Mouse (Mus musculus) spleen, embryonic (tissue): ENCODE results near the gene Swsap1.

Experiments used
- CTCF ChIA-PET: fragments of 350-600 bp; sonication (Branson Sonifier 250); formaldehyde crosslinking; loops from one replicate; lab custom pipeline; 2022; lab: Charles Lee

The Swsap1 gene

DNA sequence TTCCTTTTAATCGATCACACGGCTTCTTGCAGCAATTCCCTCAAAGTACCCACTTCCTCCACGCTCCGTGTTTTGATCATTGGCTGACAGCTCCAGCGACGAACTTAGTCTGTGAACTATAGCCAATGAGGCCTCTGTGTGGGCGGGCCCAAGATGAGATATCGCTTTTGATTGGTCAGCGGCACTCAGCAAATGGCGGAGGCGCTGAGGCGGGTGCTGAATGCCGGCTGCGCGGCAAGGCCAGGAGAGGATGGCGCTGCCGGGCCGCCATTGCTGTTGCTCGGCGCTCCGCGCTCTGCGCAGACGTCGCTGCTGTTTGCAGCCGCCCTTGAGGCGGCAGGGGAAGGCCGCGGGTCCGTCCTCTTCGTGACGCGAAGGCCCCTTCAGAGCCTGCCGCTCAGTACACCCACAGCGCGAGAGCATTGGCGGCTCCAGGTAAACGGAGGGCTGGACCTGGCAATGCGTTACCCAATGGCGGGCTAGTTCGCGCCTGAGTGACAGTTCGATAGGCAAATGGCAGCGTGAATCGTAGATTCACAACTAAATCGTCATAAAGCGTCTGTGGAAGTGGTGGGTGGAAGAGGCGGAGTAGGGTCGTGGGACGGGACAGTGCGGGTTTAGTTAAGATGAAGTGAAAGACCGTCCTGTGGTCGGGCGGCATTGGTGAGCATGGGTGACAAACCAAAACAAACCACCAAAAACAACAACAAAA is at the start of gene Swsap1:
Gene Swsap1, plus strand, starts transcription at position 186 of the 712 bp plus-strand sequence.
- CTCF ChIA-PET, result interaction anchor here (0.5 kb wide), 1 partner anchor 196 kb away, joined by 3 read pairs; no protein-coding TSS in a partner anchor

DNA sequence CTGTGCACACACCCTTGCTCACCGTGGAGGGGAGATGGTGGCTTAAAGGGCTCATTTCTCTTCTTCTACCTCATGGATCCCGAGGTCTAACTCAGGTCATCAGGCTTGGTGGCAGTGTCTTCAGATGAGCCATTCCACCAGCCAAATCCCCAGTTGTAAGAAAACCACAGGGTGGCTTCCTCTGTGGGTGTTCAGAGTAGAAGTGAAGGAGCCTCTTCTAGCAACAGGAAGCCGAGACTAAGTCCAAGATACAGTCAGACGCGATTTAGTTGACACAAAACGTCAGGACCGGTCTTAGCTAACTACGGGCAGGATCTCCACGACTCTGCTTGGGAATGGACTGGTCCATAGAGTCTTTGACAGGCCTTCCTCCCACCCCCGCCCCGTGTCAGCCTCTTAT is 47.3 kb upstream of the Swsap1 start:
- CTCF ChIA-PET, result interaction anchor here (0.8 kb wide), 1 partner anchor 174 kb away, joined by 7 read pairs; no protein-coding TSS in a partner anchor

DNA sequence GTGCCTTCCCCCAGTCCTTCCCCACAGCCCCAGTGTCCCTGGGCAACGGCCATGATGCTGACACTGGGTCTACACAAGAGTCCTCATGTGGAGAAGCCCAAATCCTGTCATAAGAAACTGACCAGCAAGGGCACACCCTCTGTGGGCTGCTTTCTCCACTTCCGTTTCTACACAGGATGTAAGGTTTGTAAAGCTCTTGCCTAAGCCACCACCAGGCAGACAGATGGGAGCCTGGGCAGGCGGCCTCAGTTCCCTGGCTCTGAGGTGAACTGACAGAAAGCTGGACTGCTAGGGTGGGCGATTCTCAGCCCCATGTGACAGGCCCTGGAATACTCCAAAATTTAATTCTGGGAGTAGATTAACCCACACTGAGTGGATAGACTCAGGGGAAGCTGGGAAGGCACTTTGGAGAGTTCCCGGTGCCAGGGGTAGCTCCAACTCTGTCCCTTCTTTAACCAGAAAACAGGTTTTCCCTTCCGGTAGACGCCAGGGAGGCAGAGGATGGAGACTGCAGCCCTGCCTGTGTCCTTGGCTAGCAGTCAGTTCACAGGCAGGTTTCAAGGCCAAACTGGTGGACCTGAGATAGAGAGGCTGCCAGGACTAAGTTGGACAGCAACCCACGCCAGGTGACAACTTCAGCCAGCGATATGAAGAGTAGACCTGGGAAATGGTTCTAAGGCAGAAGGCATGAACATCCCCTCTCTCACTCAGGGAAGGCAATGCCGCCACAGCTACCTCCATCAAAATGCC is 45.9 kb upstream of the Swsap1 start:
- CTCF ChIA-PET, result no interaction called here

DNA sequence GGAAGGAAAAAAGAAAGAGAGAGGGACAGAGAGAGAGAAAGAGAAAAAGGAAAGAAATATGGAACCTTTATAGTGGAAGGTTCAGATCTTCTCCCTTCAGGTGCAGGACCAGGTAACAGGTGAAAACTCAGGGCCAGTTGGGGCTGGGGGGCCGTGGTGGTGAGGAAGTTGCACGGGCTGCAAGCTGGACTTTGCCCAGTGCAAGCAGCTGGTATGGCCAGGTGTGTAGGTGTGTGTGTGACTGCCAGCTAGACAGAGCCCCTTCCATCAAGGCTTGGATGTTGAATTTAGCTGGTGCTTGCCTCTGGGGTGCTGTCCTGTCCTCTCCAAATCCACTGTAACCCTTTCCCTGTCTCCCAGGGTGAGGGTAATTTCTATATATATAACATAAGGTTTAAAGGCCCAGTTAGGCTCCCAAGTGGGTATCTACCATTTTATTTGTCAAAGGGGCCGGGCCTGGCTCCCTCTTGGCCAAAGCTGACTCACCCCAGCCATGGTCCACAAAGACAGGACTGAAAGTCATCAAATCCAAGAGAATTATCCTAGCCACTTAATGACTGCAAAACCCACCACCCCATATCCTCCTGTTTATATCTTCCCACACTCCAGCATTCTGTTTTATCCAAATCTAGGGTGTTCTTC is 38.6 kb upstream of the Swsap1 start:
- CTCF ChIA-PET, result no interaction called here

DNA sequence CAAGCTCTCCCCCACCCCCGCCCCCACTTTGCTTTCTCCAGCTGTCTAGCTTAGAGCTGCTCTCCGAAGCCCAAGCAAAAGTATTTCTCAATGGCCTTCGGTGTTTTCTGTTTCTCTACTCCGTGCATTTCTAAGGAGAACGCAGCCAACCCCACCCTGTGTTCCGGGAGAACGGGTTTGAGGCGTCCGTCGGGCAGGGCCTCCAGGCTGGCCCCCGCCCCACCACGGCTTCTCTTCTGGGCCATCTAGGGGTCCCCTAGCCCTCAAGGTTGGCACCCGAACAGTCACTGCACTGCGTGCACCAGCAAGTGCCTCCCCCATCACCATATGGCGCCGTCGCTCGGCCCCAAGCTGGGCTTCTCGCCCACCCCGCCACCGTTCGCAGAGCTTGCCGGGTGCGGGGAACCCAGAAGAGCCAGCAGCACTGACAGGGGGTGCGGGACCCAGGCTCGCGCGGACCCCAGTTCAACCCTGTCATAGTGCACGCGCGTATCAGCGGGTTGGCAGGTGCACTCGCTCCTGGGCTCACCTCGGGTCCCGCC is 38.0 kb upstream of the Swsap1 start:
- CTCF ChIA-PET, result no interaction called here

DNA sequence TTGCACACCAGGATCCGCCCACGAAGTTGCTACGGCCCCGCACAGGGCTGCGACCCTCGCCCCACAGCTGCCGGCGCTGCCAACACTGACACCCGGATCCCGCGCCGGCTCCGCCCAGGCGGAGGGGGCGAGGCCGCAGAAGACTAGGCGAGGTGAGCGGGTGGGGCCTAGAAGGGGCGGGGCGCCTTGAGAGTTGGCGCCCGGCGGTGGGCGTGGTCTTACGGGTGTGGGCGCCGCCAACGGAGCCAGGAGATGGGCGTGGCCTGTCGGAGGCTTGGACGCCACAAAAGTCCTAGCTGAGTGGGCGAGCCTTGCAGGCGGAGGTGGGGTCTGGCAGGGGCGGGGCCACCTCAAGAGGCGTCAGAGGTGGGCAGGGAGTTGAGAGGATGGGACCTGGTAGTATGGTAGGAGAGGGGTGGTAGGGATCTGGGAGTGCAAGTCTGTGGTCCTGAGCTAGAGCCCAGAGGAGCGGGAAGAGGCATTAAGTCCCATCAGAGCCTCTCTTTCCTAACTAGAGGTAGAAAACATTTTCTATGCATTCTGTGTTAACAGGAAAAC is 37.4 kb upstream of the Swsap1 start, which contains the start of gene Rab3d:
Gene Rab3d, minus strand, starts transcription at position 158 of the 558 bp plus-strand sequence.
- CTCF ChIA-PET, result no interaction called here

DNA sequence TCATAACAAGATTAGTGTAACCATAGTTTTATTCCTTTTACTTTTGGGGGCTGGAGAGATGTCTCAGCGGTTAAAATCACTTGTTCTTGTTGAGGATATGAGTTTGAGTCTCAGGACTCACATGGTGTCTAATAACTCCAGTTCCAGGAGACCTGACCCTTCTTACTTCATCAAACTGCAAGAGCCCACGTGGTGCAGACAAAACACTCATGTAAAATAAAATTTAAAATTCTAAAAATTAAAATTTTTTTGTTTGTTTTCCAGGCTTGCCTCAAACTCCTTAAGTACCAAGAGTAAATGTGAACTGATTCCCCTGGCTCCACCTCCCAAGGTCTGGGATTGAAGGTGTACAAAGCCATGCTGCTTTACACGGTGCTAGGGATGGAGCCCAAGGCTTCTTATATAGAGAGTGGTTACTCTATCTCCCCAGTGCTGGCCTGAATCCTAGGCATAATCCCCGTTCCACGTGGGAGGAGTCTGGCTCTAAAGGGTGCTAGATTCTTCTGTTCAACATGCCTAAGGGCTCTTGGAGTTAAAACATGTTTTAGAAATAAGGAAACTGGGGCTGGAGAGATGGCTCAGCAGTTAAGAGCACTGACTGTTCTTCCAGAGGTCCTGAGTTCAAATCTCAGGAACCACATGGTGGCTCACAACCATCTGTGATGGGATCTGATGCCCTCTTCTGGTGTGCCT is 36.7 kb upstream of the Swsap1 start:
- CTCF ChIA-PET, result no interaction called here

DNA sequence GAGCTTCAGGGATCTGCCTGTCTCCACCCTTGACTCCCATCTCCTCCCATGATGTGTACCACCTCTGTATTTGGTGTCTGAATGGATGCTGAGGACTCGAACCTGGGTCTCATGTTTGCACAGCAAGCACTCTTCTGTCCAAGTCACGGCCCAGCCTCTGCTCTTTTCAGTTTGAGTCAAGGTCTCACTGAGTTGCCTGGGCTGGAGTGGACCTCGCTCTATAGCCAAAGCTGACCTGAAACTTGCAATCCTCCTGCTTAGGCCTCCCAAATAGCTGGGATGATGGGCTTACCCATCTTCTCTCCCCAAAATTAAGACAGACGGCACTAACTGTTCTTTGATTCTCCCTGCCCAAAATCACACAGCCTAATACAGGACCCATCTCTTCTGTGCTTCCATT is 32.5 kb upstream of the Swsap1 start:
- CTCF ChIA-PET, result no interaction called here

DNA sequence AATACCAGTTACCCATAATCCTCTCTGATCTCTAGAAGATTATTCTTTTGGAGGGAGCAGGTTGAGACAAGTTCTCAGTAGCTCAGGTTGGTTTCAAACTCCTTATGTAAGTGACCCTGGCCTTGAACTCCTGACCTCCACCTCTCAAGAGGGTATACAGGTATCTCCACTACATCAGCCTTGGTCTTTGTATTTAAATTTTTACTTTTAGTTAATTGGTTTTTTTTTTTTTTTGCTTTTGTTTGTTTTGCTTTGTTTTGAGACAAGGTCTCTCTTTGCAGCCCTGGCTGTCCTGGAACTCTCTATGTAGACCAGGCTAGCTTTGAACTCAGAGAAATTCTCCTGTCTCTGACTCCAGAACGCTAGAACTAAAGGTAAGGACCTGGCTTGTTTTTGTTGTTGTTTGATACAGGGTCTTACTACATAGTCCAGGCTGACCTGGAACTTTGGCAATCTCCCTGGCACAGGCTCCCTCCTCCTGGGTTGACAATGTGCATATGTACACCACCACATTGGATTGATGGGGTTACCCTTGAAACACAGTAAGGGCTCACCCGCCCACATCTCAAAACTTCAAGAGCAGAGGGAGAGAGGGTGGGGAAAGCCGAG is 32.0 kb upstream of the Swsap1 start:
- CTCF ChIA-PET, result no interaction called here

DNA sequence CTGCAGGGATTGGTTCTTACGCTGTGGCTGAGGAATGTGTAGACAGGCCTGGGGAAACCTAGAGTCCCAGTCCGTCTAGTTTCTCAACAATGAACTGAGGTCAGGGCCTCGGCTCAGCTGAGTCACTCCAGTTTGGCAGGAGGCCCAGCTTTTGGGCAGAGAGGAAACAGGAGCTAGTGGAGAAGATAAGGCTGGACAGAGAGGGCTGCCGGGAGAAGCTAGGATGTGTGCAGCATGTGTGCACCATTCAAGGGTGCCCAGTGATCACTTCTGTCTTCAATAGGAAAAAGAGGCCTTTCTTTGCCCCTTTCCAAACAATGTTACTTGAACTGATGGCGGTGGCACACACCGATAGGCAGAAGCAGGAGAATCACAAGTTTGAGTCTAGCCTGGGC is 31.5 kb upstream of the Swsap1 start:
- CTCF ChIA-PET, result no interaction called here

DNA sequence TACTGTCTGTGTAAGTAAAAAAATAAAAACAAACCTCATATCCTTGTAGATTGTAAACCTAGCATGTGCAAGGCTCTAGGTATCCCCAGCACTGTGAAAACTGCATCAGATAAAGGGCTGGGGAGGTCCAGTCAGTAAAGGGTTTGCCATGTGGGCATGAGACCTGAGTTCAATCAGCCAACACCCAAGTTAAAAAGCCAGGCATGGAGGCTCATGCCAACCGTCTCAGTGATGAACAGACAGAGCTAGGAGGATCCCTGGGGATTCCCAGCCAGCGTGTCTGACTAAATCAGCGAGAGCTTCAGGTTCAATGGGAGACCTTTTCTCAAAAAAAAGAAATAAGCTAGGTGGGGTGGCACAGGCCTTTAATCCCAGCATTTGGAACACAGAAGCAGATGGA is 30.5 kb upstream of the Swsap1 start:
- CTCF ChIA-PET, result no interaction called here

DNA sequence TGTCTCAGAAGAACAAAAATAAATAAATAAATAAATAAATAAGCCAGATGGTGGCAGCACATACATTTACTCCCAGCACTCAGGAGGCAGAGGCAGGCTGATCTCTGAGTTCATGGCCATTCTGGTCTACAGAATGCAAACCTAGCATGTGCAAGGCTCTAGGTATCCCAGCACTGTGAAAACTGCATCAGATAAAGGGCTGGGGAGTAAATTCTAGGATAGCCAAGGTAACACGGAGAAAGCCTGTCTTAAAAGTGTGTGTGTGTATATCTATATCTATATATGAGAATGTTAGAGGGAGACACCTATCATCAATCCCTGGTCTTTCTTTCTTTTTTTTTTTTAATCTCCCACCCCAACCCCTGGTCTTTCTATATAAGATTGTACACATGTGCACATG is 30.0 kb upstream of the Swsap1 start:
- CTCF ChIA-PET, result no interaction called here

DNA sequence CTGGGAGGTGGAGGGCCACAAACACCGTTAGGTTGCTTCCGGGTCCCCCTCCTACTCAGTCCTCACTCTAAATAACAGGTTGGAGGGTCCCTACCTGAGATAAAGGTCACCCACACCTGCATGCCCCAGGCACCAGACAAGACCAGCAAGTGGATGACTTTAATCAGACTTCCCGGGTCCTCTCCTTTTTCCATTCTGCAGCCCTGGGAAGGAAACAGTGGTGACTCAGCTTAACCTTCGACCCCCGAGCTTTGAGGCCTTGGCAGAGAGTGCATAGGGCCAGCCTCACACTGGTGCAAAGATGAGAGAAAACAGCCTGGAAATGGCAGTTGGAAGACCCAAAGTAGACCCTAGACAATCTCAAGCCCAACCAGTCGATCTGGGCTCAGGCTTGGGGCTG is 29.4 kb upstream of the Swsap1 start:
- CTCF ChIA-PET, result no interaction called here

DNA sequence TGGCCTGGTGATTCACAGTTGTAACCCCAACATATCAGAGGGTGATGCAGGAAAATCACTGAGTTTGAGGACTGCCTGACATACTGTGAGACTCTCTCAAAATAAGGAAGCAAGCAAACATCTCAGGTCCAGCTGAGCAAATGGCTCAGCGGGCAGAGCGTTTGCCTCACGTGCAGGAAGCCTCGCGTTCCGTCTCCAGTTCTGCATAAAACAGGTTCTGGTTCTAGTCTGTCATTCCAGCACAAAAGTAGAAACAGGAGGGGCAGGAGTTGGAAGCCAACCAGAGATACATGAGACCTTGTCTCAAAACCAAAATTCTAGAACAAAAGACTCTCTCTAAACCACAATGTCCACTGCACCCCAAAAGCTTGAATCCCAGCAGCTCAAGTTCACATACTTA is 28.8 kb upstream of the Swsap1 start:
- CTCF ChIA-PET, result no interaction called here

DNA sequence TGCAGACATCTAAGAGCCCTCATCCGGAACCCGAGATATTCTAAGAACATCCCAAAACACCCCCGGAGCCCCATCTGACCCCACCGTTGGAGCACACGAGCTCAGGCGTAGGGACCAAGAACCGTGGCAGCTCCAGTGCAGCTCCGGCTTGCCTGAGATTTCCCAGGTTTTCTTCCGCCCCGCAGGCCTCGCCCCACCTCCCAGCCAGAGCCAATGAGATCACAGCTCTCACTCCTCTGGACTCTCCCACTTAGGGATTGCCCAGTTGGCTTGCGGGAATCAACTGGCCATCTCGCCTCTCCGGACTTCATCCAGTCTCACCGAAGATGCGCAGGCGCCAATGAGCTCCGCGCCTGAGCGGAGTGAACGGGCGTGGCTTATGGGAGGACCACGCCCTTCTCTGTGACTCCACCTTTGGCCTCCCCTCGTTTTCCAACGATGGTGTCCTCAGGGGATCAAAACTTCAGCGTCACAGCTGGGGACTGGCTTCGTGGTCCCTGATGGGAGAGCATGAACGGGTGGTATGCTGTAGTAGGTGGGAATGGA is 28.3 kb upstream of the Swsap1 start, which contains the start of the genes Ccdc159 and Tmem205:
Gene Ccdc159, plus strand, starts transcription at position 264 of the 546 bp plus-strand sequence.
Gene Tmem205, minus strand, starts transcription at position 349 of the 546 bp plus-strand sequence.
- CTCF ChIA-PET, result interaction anchor here (0.6 kb wide), 1 partner anchor 24 kb away, joined by 3 read pairs; no protein-coding TSS in a partner anchor

DNA sequence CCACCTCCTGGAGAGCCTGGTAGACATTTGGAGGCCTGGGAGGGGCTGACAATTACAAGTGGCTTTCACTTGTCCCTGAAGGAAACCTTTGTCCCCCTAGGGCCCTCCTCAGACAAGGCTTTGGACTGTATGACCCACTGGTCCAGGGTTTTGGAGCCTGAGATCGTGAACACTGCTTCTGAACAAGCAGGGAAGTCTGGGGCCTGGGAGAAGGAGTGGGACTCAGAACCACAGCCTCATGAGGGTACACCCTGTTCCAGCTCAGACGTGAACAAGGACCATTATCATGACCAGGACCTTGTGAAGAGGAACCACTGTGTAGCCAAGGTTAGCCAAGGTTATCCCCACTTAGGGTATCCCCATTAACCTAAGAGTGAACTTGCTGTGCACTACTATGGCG is 26.3 kb upstream of the Swsap1 start:
- CTCF ChIA-PET, result interaction anchor here (0.6 kb wide), 2 partner anchors 38 to 61 kb away, joined by 3 read pairs; no protein-coding TSS in a partner anchor

DNA sequence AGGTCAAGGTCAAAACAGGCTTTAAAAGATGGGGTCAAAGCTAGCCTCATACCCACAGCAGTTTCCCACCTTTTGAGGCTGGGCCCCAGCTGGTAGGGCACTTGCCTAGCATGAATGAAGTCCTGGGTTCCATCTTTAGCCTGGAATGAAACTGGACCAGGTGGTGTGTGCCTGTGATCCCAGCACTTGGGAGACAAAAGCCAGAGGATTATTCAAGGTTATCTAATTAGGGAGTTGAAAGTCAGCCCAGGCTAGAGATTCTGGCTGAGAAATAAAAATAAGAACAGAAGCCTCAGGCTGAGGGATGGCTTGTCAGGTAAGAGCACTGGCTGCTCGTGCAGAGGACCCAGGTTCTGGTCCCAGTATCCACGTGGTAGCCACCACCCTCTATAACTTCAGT is 23.5 kb upstream of the Swsap1 start:
- CTCF ChIA-PET, result no interaction called here

DNA sequence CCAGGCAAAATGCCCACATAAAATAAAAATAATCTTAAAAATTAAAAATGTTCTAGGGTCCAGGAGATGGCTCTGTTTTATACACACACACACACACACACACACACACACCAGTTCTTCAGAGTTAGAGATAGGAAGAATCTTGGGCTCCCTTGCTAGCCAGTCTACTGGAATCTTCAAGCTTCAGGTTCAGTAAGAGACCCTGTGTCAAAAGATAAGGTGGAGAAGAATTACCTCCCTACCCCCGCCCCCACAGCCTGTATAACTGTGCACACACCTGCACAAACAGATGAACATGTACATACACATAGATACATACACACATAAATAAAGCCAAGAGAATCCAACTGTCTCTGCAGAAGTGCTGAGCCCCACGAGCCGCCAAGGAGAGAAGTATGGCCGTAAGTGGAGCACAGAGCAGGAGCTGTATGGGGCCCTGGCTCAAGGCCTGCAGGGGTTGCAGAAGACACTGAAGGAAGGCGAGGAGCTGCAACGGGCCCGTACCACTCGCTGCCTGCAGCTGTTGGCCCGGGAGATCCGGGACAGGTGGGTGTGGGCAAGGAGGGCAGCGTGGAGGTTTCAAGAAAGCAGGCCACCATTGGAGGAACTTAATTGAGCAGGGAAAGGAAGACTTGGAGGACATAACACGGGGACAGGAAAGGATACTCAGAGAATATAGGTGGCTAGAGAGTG is 23.0 kb upstream of the Swsap1 start:
- CTCF ChIA-PET, result no interaction called here

DNA sequence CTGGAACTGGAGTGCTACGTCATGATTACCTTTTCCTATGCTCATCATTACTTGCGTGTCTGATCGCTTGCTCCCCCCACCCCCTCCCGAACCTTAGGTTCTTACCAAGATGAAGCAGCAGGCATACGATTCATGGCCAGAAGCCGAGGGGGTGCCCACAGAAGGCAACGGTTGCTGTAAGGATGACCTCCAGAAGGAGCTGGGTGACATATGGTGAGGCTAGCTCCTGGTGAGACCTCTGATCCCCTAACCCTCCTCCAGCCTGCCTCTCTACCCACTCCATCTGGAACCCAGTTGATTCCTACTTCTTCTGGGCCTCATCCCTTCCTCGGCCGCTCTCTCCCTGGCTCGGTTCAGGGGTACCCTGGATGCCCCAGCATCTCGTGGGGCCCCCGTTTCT is 21.5 kb upstream of the Swsap1 start:
- CTCF ChIA-PET, result no interaction called here
